Mouse (Mus musculus): ENCODE measurements around the gene Usp7.

Gene Usp7

GRCm38 (mm10) chr16:8791949-8792557, at the start of gene Usp7:
Gene Usp7, minus strand, starts transcription at chr16:8792308.
- in situ Hi-C loops (cut with MseI, MboI) = no loop called here

DNA sequence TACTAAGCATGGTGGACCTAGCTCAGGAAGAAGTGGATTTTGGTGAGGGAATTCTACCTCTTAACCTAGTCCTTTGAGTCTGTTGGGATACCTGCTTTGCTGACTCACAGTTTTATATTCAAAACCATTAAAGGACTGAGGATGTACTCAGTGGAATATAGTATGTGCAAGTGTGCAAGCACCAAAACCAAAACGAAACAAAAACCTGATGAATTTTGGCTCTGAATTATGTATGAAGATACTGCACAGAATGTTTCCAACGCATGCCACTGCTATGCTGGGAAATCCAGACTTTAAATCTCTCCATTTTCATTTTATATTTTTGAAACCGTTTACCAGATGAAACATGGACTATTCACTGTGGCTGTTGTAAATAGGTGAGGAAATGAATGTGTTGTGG, 48.4 kb upstream of the Usp7 start:
- in situ Hi-C loops (cut with MseI, MboI) = no loop called here

DNA sequence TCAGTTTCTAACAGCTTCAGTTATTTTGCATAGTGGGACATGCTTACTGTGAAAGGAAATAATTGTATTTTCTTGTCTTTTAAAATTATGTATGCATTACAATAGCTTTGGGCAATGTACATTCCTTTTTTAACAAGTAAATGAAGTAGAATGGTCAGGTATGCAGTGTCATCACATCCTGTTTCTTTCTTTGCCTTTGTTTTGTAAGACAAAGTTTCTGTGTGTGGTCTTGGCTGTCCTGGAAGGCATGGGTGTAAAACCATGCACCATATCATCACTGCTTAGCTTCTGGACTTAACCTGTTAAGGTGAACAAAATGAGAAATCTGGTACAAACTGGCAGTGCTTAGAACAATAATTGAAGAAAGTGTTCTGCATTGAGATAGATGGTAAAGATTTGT, 46.8 kb upstream of the Usp7 start:
- in situ Hi-C loops (cut with MseI, MboI) = no loop called here

DNA sequence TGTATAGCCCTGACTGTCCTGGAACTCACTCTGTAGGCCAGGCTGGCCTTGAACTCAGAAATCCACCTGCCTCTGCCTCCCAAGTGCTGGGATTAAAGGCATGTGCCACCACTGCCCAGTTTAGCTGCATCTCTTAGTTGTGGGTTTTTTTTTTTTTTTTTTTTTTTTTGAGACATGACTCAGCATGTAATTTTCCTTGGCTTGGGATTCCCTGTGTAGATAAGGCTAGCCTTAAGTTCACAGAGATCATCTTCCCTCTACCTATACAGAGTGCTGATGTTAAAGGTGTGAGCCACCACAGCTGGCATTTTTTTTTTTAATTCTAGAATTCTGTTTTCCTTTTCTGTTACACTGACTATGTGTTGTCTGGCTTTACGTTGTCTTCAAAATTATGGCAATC, 45.5 kb upstream of the Usp7 start:
- in situ Hi-C loops (cut with MseI, MboI) = no loop called here

GRCm38 (mm10) chr16:8836876-8837275, 44.8 kb upstream of the Usp7 start:
- in situ Hi-C loops (cut with MseI, MboI) = no loop called here

DNA sequence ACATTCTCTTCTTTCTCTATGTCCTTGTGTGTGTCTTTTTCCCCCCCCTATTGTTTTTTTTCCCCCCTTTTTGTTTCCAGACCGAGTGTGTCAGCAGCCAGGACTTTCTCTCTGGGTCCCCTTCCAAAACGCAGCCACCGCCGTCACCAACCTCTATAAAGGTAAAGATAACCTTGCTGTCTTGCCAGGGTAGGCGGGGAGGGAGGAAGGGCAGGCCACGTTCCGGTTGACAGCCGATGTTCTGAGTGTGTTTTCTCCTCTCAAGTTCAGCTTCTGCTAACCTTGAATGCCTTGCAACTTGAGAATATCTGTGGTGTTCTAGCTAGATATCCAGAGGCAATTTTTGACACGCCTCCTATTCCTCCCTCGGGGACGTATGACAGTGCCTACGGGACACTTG, 39.1 kb upstream of the Usp7 start:
- in situ Hi-C loops (cut with MseI, MboI) = no loop called here

GRCm38 (mm10) chr16:8830431-8831211, 38.5 kb upstream of the Usp7 start:
- in situ Hi-C loops (cut with MseI, MboI) = no loop called here

GRCm38 (mm10) chr16:8829564-8830359, 37.7 kb upstream of the Usp7 start, which contains the start of gene 1810013L24Rik:
Gene 1810013L24Rik, plus strand, starts transcription at chr16:8830100.
- in situ Hi-C loops (cut with MseI, MboI) = no loop called here

DNA sequence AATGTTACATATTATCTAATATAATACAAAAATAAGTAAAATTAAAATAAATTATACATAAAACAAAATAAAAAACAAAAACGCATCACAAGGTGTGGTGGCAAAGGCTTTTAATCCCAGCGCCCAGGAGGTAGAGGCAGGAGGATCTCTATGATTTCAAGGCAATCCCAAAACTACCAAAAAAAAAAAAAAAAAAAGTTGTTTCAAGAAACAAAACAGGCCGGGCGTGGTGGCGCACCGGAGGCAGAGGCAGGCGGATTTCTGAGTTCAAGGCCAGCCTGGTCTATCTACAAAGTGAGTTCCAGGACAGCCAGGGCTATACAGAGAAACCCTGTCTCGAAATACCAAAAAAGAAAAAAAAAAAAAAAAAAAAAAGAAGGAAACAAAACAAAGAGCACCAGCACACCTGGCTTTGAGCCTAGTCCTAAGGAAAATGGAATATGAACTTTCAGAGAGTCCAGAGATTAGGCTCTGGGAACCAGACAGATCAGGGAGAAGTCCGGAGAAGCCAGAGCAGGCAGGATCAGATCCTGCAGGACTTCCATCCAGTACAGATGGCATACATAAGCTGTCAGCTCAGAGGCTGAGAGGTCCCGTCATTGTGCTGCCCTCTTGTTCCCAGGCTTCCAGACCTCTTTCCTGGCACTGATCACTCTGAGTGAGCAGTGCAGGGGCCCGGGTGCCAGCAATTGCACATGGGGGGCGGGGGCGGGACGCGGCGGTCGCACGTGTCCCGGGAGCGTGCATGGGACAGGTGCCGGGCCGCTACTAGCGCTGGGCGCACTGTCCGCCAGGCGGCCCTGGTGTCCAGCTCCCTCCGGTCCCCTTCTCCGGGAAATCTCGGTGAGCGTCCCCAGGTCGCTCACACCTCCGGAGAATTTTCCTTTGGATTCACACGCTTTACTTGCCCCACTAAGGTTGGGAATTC, 36.8 kb upstream of the Usp7 start:
- in situ Hi-C loops (cut with MseI, MboI) = no loop called here

DNA sequence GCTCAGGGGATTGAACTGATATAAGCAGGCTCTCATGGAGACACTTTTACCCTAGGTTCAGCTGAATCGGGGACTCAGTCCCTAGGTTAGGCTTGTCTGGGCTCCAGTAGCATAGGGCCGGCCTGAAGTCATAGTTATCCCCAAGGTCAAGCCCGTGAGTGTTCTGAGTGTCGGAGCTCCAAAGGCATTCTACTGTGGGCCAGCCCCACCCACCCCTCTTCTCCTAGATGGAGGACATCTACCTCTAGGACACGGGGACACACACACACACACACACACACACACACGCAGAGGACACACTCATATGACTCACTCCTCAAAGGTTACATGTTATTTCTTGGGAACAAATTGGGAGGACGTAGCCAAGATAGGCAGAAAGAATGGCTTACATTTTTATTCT, 35.3 kb upstream of the Usp7 start:
- in situ Hi-C loops (cut with MseI, MboI) = no loop called here

- in situ Hi-C loops (cut with MseI, MboI) = no loop called here
These were observed 31.6 kb upstream of the Usp7 start for GRCm38 (mm10) chr16:8823661-8824060.

DNA sequence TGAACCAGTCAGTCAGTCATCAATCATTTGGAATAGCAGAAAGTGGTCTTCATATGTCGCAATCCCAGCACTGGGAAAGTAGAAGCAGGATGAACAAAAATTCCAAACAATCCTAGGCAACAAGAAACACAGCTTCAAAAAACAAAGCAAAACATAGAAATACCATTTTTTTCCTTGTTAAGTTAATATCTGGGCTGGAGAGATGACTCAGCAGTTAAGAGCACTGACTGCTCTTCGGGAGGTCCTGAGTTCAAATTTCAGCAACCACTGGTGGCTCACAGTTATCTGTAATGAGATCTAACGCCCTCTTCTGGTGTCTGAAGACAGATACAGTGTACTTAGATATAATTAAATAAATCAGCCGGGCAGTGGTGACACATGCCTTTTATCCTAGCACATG, 30.5 kb upstream of the Usp7 start:
- in situ Hi-C loops (cut with MseI, MboI) = no loop called here

- in situ Hi-C loops (cut with MseI, MboI) = no loop called here
These were observed 29.3 kb upstream of the Usp7 start for GRCm38 (mm10) chr16:8821429-8821828.

GRCm38 (mm10) chr16:8817872-8818271, 25.8 kb upstream of the Usp7 start:
- in situ Hi-C loops (cut with MseI, MboI) = no loop called here

DNA sequence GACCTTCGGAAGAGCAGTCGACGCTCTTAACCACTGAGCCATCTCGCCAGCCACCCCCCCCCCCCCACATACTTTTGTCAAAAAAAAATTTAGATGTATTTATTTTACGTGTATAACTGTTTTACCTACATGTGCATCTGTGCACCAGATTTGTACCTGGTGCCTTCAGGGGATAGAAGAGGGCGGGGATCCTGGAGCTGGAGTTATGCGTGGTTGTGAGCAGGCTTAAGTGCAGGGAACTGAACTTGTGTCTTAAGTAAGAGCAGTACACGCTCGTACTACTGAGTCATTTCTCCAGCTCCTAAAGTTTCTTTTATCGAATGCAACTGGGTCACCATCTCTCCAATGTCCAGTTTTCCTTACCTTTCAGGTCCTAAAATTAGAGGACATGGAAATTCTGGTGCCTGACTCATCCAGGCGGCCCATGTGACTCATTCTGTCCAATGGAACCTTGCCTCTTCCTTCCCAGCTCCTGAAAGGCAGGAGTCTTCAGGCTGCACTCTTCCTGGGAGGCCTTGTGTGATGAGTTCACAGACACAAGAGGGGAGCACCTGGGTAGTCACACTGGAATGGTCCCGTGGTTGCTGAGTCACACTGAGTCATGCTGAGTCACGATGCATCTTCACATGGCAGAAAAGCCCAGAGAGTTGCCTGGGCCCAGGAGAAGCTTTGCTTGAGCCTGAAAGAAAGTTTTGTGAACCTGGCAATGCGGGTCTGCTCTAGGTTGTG, 18.5 kb upstream of the Usp7 start:
- in situ Hi-C loops (cut with MseI, MboI) = no loop called here

DNA sequence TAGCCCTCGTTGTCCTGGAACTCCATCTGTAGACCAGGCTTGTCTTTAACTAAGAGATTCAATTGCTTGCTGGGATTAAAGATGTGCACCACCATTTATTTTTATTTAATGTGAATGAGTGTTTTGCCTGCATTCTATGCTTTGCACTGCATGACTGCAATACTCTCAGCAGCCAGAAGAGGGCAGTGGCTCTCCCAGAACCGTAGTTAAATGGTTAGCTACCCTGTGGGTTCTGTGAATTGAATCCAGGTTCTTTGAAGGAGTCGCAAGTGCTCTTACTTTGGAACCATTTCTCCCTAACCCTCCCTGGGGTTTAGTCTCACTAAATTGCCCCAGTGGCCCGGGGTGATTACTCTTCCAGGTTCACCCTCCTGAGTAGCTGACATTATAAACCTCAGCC, 14.6 kb upstream of the Usp7 start:
- in situ Hi-C loops (cut with MseI, MboI) = loop anchor here (5.0 to 10.0 kb wide), 2 partner anchors 56 to 58 kb away; no protein-coding TSS in a partner anchor

DNA sequence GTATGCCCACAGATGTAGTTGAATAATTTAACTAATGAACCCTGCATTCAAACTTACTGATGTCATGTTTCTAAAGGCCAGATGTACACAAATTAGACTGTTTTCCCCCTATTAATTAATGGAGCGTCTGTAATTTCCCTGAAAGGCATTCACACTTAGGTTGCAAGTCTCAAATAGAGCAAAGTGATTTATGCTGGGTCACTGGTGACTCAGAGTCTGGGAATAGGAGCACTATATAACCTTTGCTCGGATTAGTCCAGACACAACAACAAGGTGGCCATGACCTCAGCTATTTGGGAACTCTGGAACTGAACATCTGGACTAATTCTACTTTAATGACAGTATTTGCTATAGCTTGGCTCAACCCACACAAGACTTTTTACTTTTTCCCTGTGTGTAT, 3.8 kb upstream of the Usp7 start:
- in situ Hi-C loops (cut with MseI, MboI) = no loop called here

- in situ Hi-C loops (cut with MseI, MboI) = no loop called here
These were observed 2.8 kb upstream of the Usp7 start for GRCm38 (mm10) chr16:8794952-8795351.

- in situ Hi-C loops (cut with MseI, MboI) = no loop called here
These were observed 1.2 kb downstream of the Usp7 start for GRCm38 (mm10) chr16:8790886-8791285.

DNA sequence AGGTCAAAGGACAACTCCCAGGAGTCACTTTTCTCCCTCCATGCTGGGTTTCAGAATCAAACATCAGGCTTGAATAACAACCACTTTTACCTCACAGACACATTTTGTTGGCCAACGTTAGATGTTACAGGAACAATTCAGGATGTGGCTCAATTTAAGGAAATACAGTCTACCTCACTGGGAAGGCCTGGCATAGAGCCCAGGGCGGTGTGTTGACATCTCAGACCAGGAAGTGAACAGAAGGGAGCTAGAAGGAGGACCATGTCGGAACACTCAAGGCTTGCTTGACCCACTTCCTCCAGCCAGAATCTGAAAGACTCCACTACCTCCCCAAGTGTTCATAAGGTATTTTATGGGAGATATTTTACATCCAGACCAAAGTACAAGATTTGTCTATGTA, 7.4 kb downstream of the Usp7 start:
- in situ Hi-C loops (cut with MseI, MboI) = no loop called here

Data from mouse trophoblast stem cell (cell line).